Mouse (Mus musculus): ENCODE data around the gene Nlgn1.

DNA sequence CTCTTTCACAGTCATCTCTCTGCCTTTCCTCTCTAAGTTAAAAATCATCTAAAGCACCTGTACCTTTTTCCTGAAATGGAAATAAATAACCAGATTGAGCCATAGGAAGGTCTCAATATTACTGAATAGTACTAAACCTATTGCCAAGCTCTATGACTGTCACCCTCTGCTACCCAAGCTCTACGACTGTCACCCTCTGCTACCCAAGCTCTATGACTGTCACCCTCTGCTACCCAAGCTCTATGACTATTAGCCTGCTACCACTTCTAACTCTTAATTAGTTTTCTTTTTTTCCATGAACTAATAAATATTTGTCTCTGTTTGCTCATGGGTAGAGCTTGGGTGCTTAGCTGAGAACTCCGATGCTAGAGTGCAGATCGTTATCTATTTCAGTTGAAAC lies 368.0 kb downstream of the Nlgn1 start:
- TF ChIP-seq POLR2A (IDR thresholded peaks at IDR 0.05; ENCODE audit: insufficient read depth, low read depth, low read length) (no peak), CTCF (IDR thresholded peaks at IDR 0.05) (no peak)
